In the genomic region with DNA sequence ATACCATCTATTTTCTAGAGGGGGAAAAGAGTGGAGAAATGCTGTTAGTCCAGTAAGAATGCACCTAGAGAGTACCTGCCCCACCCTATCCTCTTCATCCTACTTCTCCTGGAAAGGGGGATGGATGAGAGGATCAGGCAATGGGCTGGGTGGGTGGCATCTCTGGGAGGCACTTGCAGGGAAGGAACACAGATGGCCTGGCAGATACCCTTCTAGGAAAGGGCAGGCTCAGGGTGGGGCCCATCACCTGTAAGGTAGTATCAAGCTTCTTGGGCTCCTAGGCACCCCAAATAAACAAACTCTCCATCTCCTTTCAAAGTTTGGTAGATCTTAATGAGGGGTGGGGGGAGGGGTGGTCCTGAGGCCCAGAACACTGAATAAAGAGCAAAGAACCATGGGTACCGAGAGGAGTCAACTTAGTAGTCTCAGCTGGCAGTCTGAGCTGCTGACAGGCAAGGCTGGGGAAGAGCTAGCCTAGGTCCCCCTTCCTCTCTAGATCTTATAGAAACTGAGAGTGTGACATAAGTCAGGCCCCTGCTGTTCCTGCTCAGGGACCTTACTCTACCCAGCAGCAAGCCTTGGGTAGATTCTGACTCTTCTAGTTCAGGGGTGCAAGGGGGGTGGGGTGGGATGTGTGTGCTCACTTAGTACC, we compare ENCODE assay signal across 10 mouse cellular contexts. TPM values are rescaled to one million over a fixed set of nuclear protein-coding genes. Genes with fewer than 3 reads are reported as not detected.
A peak's percentile ranks its signal among the peaks of the same experiment; 100 is the strongest.
DNase-seq lines count a peak whose midpoint lies in the region; ATAC-seq and TF ChIP-seq lines count a peak whose summit lies in the region.
"Had no signal": no experiment of that assay in that cellular context is flagged by ENCODE, and none has a peak within 500 bp of the region (broad histone marks: within the 10 kb centered on the region; RNA-seq: fewer than 3 reads in every experiment).

No protein-coding gene starts in this region.

- TF ChIP-seq CTCF in midbrain, postnatal 0 days (IDR thresholded peaks at IDR 0.05): no peak
- no peak for TF ChIP-seq CTCF in intestine, postnatal 0 days (IDR thresholded peaks at IDR 0.05; ENCODE audit: low read depth)

- no peak overlapping the region for H3K9ac ChIP-seq in heart, embryonic 11.5 days (ENCODE audit: low read depth, low read length)
- H3K9ac ChIP-seq in midbrain, postnatal 0 days (replicated peaks; ENCODE audit: low read length, poor library complexity, severe bottlenecking): no peak overlapping the region
- H3K9ac ChIP-seq in midbrain, embryonic 13.5 days (replicated peaks): no peak overlapping the region
- H3K9ac ChIP-seq in intestine, postnatal 0 days (ENCODE audit: low read depth, low read length): no peak overlapping the region
- no peak overlapping the region for H3K9ac ChIP-seq in stomach, embryonic 15.5 days
- no peak overlapping the region for H3K9ac ChIP-seq in kidney, embryonic 16.5 days (replicated peaks; ENCODE audit: low read length)

- 54% methylated on average over 1 of the region's 1 CpGs for WGBS in heart, embryonic 11.5 days (ENCODE audit: insufficient replicate concordance)
- WGBS in midbrain, postnatal 0 days: 65% methylated on average over 1 of the region's 1 CpGs
- 44% methylated on average over 1 of the region's 1 CpGs for WGBS in midbrain, embryonic 13.5 days
- 63% methylated on average over 1 of the region's 1 CpGs for WGBS in intestine, postnatal 0 days
- 83% methylated on average over 1 of the region's 1 CpGs for WGBS in stomach, embryonic 15.5 days
- whole genome bisulfite sequencing in kidney, embryonic 16.5 days: 69% methylated on average over 1 of the region's 1 CpGs

- no peaks in the 10 kb centered on the region for H3K36me3 ChIP-seq in heart, embryonic 11.5 days (ENCODE audit: control insufficient read depth, insufficient read depth, low read length)
- no peaks in the 10 kb centered on the region for H3K36me3 ChIP-seq in midbrain, postnatal 0 days (ENCODE audit: insufficient read depth, low read length)
- no peaks in the 10 kb centered on the region for H3K36me3 ChIP-seq in midbrain, embryonic 13.5 days
- 0 out of 2 replicates have a peak, but pooled peaks cover 5% of the 10 kb centered on the region for H3K36me3 ChIP-seq in intestine, postnatal 0 days (ENCODE audit: control insufficient read depth, insufficient read depth)
- H3K36me3 ChIP-seq in stomach, embryonic 15.5 days: 0 out of 2 replicates have a peak, but pooled peaks cover 8% of the 10 kb centered on the region
- no peaks in the 10 kb centered on the region for H3K36me3 ChIP-seq in kidney, embryonic 16.5 days (ENCODE audit: insufficient read depth, low read length)

- H3K4me2 ChIP-seq in heart, embryonic 11.5 days: peak overlapping the region; percentile 84
- H3K4me2 ChIP-seq in midbrain, postnatal 0 days (ENCODE audit: low read depth, low read length, poor library complexity, severe bottlenecking): peak overlapping the region; percentile 98; the same call in 1 of the 2 replicates
- no peak overlapping the region for H3K4me2 ChIP-seq in midbrain, embryonic 13.5 days (replicated peaks)
- H3K4me2 ChIP-seq in intestine, postnatal 0 days (replicated peaks; ENCODE audit: low read depth): no peak overlapping the region
- 0 out of 2 replicates have a peak overlapping the region, but pooled peaks have one; percentile 5 for H3K4me2 ChIP-seq in stomach, embryonic 15.5 days
- H3K4me2 ChIP-seq in kidney, embryonic 16.5 days (replicated peaks; ENCODE audit: low read depth, low read length): no peak overlapping the region

- H3K4me1 ChIP-seq in heart, embryonic 11.5 days (ENCODE audit: control insufficient read depth, insufficient read depth, low read length): peaks cover 42% of the 10 kb centered on the region
- peaks cover 11% of the 10 kb centered on the region; the same call in 1 of the 2 replicates for H3K4me1 ChIP-seq in midbrain, postnatal 0 days (ENCODE audit: insufficient read depth, low read length)
- peaks cover 41% of the 10 kb centered on the region for H3K4me1 ChIP-seq in midbrain, embryonic 13.5 days (replicated peaks)
- H3K4me1 ChIP-seq in intestine, postnatal 0 days (replicated peaks; ENCODE audit: control insufficient read depth, insufficient read depth, low read length): peaks cover 12% of the 10 kb centered on the region
- H3K4me1 ChIP-seq in stomach, embryonic 15.5 days: peaks cover 36% of the 10 kb centered on the region
- H3K4me1 ChIP-seq in kidney, embryonic 16.5 days (ENCODE audit: insufficient read depth, low read length): peaks cover 37% of the 10 kb centered on the region

- H3K27ac ChIP-seq in heart, embryonic 11.5 days (ENCODE audit: low read depth, low read length): peak overlapping the region; percentile 58
- no peak overlapping the region for H3K27ac ChIP-seq in midbrain, postnatal 0 days (ENCODE audit: low read depth, low read length)
- H3K27ac ChIP-seq in midbrain, embryonic 13.5 days: no peak overlapping the region
- H3K27ac ChIP-seq in intestine, postnatal 0 days (ENCODE audit: low read depth, low read length): no peak overlapping the region
- H3K27ac ChIP-seq in stomach, embryonic 15.5 days: peak overlapping the region; percentile 16; the same call in 1 of the 2 replicates
- H3K27ac ChIP-seq in kidney, embryonic 16.5 days (ENCODE audit: low read length): no peak overlapping the region

- no peaks in the 10 kb centered on the region for H3K27me3 ChIP-seq in heart, embryonic 11.5 days (ENCODE audit: control insufficient read depth, insufficient read depth, low read length)
- H3K27me3 ChIP-seq in midbrain, postnatal 0 days (ENCODE audit: insufficient read depth, low read length): 0 out of 2 replicates have a peak, but pooled peaks cover 3% of the 10 kb centered on the region
- H3K27me3 ChIP-seq in midbrain, embryonic 13.5 days: peaks cover 20% of the 10 kb centered on the region
- H3K27me3 ChIP-seq in intestine, postnatal 0 days (replicated peaks; ENCODE audit: control insufficient read depth, insufficient read depth, low read length): no peaks in the 10 kb centered on the region
- H3K27me3 ChIP-seq in stomach, embryonic 15.5 days (replicated peaks): no peaks in the 10 kb centered on the region
- H3K27me3 ChIP-seq in kidney, embryonic 16.5 days (ENCODE audit: insufficient read depth, low read length): no peaks in the 10 kb centered on the region

- ATAC-seq in heart, embryonic 11.5 days (replicated peaks; ENCODE audit: insufficient number of reproducible peaks, low FRiP score, low TSS enrichment): no peak
- ATAC-seq in midbrain, postnatal 0 days (ENCODE audit: low FRiP score): no peak
- no peak for ATAC-seq in midbrain, embryonic 13.5 days
- ATAC-seq in intestine, postnatal 0 days: no peak
- peak; percentile 36; the same call in 1 of the 2 replicates for ATAC-seq in stomach, embryonic 15.5 days (ENCODE audit: insufficient read depth, low FRiP score, low read depth)
- ATAC-seq in kidney, embryonic 16.5 days (ENCODE audit: low FRiP score, low TSS enrichment): no peak

- H3K4me3 ChIP-seq in heart, embryonic 11.5 days (ENCODE audit: low read depth, low read length): no peak overlapping the region; the same call in 1 of the 2 replicates
- H3K4me3 ChIP-seq in midbrain, postnatal 0 days (ENCODE audit: low read depth, low read length): no peak overlapping the region
- no peak overlapping the region for H3K4me3 ChIP-seq in midbrain, embryonic 13.5 days (replicated peaks)
- H3K4me3 ChIP-seq in intestine, postnatal 0 days (ENCODE audit: low read depth, low read length): peak overlapping the region; percentile 3; the same call in 1 of the 2 replicates
- peak overlapping the region; percentile 59 for H3K4me3 ChIP-seq in stomach, embryonic 15.5 days (replicated peaks)
- H3K4me3 ChIP-seq in kidney, embryonic 16.5 days (ENCODE audit: low read length): no peak overlapping the region

- H3K9me3 ChIP-seq in heart, embryonic 11.5 days (replicated peaks; ENCODE audit: control insufficient read depth, low read length): no peaks in the 10 kb centered on the region
- no peaks in the 10 kb centered on the region for H3K9me3 ChIP-seq in midbrain, postnatal 0 days (ENCODE audit: low read length)
- no peaks in the 10 kb centered on the region for H3K9me3 ChIP-seq in midbrain, embryonic 13.5 days
- H3K9me3 ChIP-seq in intestine, postnatal 0 days (ENCODE audit: control insufficient read depth): no peaks in the 10 kb centered on the region
- H3K9me3 ChIP-seq in stomach, embryonic 15.5 days: no peaks in the 10 kb centered on the region
- no peaks in the 10 kb centered on the region for H3K9me3 ChIP-seq in kidney, embryonic 16.5 days (ENCODE audit: low read length)

- DNase-seq in heart, adult 8-10 months (ENCODE audit: low spot score): no peak
- no peak for DNase-seq in midbrain, postnatal 0 days (ENCODE audit: low spot score)
- DNase-seq in thymus, adult 18-20 months: no peak
- DNase-seq: left cerebral cortex, postnatal 4 days; thymus, adult 2 months had no signal

RNA-seq across cellular contexts. Expression of a gene that starts 3.4 kb away (rescaled TPM):
- 26.1 and 35.6 TPM in 2 replicates for polyA plus RNA-seq in heart, embryonic 11.5 days (2014; fragmentation: Nextera tagmentation; extraction: Ambion mirVana)
- total RNA-seq in heart, adult 8-10 months (2022): 10 to 100 TPM; 15.9 to 20.8 (median 18.8) TPM
- total RNA-seq in midbrain, postnatal 0 days (2014; rRNA removed): 48.3 and 62.3 TPM in 2 replicates
- 11.3 and 12.1 TPM in 2 replicates for polyA plus RNA-seq in midbrain, postnatal 0 days (2015; fragmentation: Nextera tagmentation; extraction: Ambion mirVana)
- polyA plus RNA-seq in midbrain, embryonic 13.5 days (2015; fragmentation: Nextera tagmentation; extraction: Ambion mirVana): 7.8 and 8.2 TPM in 2 replicates
- 9.8 and 11.8 TPM in 2 replicates for polyA plus RNA-seq in intestine, postnatal 0 days (2015; fragmentation: Nextera tagmentation; extraction: Ambion mirVana)
- polyA plus RNA-seq in stomach, embryonic 15.5 days (2015; fragmentation: Nextera tagmentation; extraction: Ambion mirVana): 21.5 and 22.0 TPM in 2 replicates
- polyA plus RNA-seq in kidney, embryonic 16.5 days (2015; fragmentation: Nextera tagmentation; extraction: Ambion mirVana): 7.6 and 8.2 TPM in 2 replicates

Comparison
In these comparisons a context has a peak if more than half of its experiments do, and no peak if none do; other contexts are left out.
1. H3K4me2 ChIP-seq: peak in heart, embryonic 11.5 days (single experiment), midbrain, postnatal 0 days (single experiment) and stomach, embryonic 15.5 days (single experiment); none in midbrain, embryonic 13.5 days (single experiment), intestine, postnatal 0 days (single experiment) and kidney, embryonic 16.5 days (single experiment).
2. H3K27ac ChIP-seq: peak in heart, embryonic 11.5 days (single experiment) and stomach, embryonic 15.5 days (single experiment); none in midbrain, postnatal 0 days (single experiment), midbrain, embryonic 13.5 days (single experiment), intestine, postnatal 0 days (single experiment) and kidney, embryonic 16.5 days (single experiment).
3. H3K4me3 ChIP-seq: peak in intestine, postnatal 0 days (single experiment) and stomach, embryonic 15.5 days (single experiment); none in heart, embryonic 11.5 days (single experiment), midbrain, postnatal 0 days (single experiment), midbrain, embryonic 13.5 days (single experiment) and kidney, embryonic 16.5 days (single experiment).